Mouse (Mus musculus) liver, adult 2 months (tissue): ENCODE measurements around the gene Prr7.

Source experiments
- CTCF ChIP-seq: fragments of 200-500 bp; IDR thresholded peaks from 2 replicates; pipeline ENCODE4 v1.5.1; 2011; ENCODE audit warnings: low read depth, low read length, control low read depth
- POLR2A ChIP-seq: fragments of 200-500 bp; IDR thresholded peaks from 2 replicates; pipeline ENCODE4 v1.6.1; 2011; ENCODE audit warnings: low read length, control low read depth; ENCODE audit not compliant: insufficient read depth; ENCODE audit errors: extremely low read depth

- TF ChIP-seq CTCF (no peak), POLR2A (no peak)
These were observed 47.4 kb downstream of the Prr7 start for GRCm38 (mm10) chr13:55511492-55511861.
